Mouse (Mus musculus): ENCODE measurements around the gene Vmn1r204. TPM values are rescaled to one million over a fixed set of nuclear protein-coding genes. Genes with fewer than 3 reads are reported as not detected.
"Not testable (repeated sequence)": the region's sequence is repeated elsewhere in the genome, so short reads cannot be mapped to it uniquely, and the experiment has no call there.

Vmn1r204 gene
- total RNA-seq (2022): not detected

GRCm38 (mm10) chr13:22552898-22553297, at the start of gene Vmn1r204:
Gene Vmn1r204 (plus strand): TSS chr13:22553198.
- not testable (repeated sequence) for DNase-seq (ENCODE audit: low spot score in 2 of 2)

- DNase-seq (ENCODE audit: low spot score in 2 of 2): no peak
Observed at GRCm38 (mm10) chr13:22505281-22505680, 47.7 kb upstream of the Vmn1r204 start, which contains the start of gene Vmn1r202. Gene Vmn1r202 (minus strand): TSS chr13:22505381.

- no peak for DNase-seq (ENCODE audit: low spot score in 2 of 2)
Observed at GRCm38 (mm10) chr13:22517814-22518213, 35.2 kb upstream of the Vmn1r204 start, which contains the start of gene Vmn1r203. Gene Vmn1r203 (plus strand): TSS chr13:22518114.

- not testable (repeated sequence) for DNase-seq (ENCODE audit: low spot score in 2 of 2)
Observed at GRCm38 (mm10) chr13:22574911-22575310, 21.9 kb downstream of the Vmn1r204 start.

- DNase-seq (ENCODE audit: low spot score in 2 of 2): not testable (repeated sequence)
Observed at GRCm38 (mm10) chr13:22583336-22583735, 30.3 kb downstream of the Vmn1r204 start.

GRCm38 (mm10) chr13:22592900-22593299, 39.9 kb downstream of the Vmn1r204 start, which contains the start of gene Vmn1r205:
Gene Vmn1r205 (minus strand): TSS chr13:22593000.
- no peak for DNase-seq (ENCODE audit: low spot score in 2 of 2)

Other genes with a start within 250 kb of the Vmn1r204 start
- gene Vmn1r197, start 228.6 kb upstream of the Vmn1r204 start, total RNA-seq (2022): under 1 TPM in 1 of 4 experiments, not detected in 3; 0.07 TPM
- not detected for gene Vmn1r198, start 202.8 kb upstream of the Vmn1r204 start, total RNA-seq (2022)
- gene Vmn1r199, start 173.4 kb upstream of the Vmn1r204 start, total RNA-seq (2022): not detected
- gene Vmn1r200, start 162.8 kb upstream of the Vmn1r204 start, total RNA-seq (2022): not detected
- gene Vmn1r201, start 81.3 kb upstream of the Vmn1r204 start, total RNA-seq (2022): not detected
- gene Vmn1r202, start 47.8 kb upstream of the Vmn1r204 start, total RNA-seq (2022): under 1 TPM in 1 of 4 experiments, not detected in 3; 0.07 TPM
- under 1 TPM in 1 of 4 experiments, not detected in 3; 0.07 TPM for gene Vmn1r203, start 35.1 kb upstream of the Vmn1r204 start, total RNA-seq (2022)
- not detected for gene Vmn1r205, start 39.8 kb downstream of the Vmn1r204 start, total RNA-seq (2022)
- under 1 TPM; 0.09 to 0.46 (median 0.29) TPM for gene Vmn1r206, start 71.1 kb downstream of the Vmn1r204 start, total RNA-seq (2022)
- gene Vmn1r207-ps, start 176.4 kb downstream of the Vmn1r204 start, total RNA-seq (2022): under 1 TPM in 2 of 4 experiments, not detected in 2; 0.15 to 0.19 TPM
- gene Vmn1r208, start 224.2 kb downstream of the Vmn1r204 start, total RNA-seq (2022): not detected